Mouse (Mus musculus) liver, postnatal 0 days (tissue): ENCODE measurements at regions not wholly inside any gene's neighbourhood (a gene's known extent, or its start where the extent isn't known, plus 50 kb on each side); places are given as distances from the start of the nearest gene placed in this dataset.

Experiments used
- CTCF ChIP-seq: sonication (generic); IDR thresholded peaks from 2 replicates; pipeline ENCODE4 v1.5.1; 2016; ENCODE audit warnings: antibody characterized with exemption, low read depth
- EP300 ChIP-seq: IDR thresholded peaks from 2 replicates; pipeline ENCODE4 v1.6.1; 2016; ENCODE audit warnings: antibody characterized with exemption, low read depth, mild to moderate bottlenecking

DNA sequence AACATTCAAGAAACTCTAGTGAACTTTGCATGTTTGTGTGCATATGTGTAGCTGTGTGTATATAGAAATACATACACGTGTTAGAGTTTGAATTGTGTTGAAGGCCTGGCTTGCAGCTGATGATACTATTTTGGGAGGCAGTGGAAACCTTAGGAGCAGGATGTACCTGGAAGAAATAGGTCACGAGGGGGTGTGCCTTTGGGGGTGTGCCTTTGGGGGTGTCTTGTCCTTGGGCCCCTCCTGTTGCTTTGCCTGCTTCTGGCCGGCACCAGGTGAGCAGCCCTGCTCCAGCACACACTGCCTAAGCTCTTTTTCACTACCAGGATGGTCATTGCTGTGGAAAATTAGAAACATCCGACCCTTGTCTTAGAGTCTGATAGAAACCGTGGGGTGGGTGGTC is 56.0 kb upstream of the Ppp2r5a start:
- TF ChIP-seq CTCF: no peak
- no peak for TF ChIP-seq EP300
